Mouse (Mus musculus) urinary bladder, postnatal 4 days (tissue): ENCODE data around the gene Chst4.

Experiments used
- DNase-seq, 2 experiments: peaks; one replicate each; pipeline ENCODE4 v3.0.0; 2021 to 2022; ENCODE audit warnings: low spot score in 2 of 2

The Chst4 gene

GRCm38 (mm10) chr8:110006312-110007023, 33.1 kb downstream of the Chst4 start:
- no peak for DNase-seq

- DNase-seq: no peak
Measured at GRCm38 (mm10) chr8:110004300-110004699, 35.2 kb downstream of the Chst4 start.

DNA sequence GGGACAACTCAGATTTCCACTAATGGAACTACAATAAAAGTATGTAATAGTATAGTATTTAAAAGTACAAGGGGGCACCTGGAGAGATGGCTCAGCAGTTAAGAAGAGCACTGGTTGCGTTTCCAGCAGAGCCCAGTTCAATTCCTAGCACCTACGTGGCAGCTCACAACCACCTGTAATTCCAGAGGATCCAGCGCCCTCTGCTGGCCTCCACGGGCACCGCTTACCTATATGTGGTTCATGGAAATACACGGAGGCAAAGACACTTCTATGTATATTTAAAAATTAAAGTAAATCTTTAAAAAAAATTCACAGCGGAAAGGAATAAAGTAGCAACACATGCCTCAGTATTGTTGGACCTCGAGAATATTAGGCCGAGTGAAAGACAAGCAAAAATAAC, 36.6 kb downstream of the Chst4 start:
- DNase-seq: no peak

DNA sequence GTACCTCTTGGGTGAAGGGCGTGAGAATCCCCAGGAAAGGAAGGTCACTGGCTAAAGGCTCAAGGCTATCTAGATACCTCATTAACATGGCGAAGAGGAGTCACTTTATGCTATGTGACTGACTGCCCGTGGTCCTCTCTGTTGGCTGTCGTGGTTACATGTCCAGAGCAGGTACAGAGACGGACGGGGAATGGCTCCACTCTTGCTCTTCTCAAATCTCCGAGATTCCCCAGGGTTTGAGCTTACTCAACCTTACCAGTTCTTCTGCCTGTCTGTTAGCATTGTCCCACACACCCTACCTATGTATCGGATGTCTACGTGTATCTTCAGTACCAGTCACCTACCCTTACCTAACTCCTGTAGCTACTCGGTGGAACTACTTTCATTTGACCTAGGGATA, 39.6 kb downstream of the Chst4 start:
- DNase-seq: no peak

DNA sequence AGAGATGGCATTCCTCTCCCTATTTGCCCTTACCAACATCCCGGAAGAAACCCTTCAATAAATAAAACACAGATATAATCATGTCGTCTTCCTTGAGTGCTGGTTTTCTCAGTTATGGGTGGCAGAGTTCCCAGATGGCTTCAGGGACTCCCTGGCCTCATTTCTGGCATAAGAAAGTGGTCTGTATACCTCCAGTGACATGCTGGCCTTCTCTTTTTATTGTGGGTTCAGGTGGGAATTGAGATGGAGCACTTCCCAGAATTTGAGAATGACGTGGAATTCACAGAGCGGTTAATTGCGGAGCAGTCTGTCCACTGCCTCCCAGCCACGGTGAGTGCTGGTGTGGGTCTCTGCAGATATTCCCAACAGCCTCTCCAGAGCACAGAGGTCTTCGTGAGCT, 41.5 kb downstream of the Chst4 start:
- DNase-seq: no peak

DNA sequence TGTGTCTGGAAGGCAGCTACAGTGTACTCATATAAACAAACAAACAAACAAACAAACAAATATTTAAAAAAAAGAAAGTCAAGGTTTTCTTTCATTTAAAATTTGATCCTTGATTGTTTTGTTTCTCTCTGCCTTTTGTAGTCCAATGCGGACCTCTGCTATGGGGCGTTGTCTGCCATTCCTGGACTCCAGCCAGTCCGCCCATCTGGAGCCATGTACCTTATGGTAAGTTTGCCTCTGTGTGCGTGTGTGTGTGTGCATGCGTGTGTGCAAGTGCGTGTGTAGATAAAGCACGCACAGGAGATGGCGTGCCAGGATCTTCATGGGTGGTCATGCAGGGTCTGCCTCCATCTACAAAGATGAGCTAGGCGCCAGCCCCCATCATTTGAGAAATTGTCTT, 42.2 kb downstream of the Chst4 start:
- no peak for DNase-seq

GRCm38 (mm10) chr8:109992951-109993350, 46.6 kb downstream of the Chst4 start:
- no peak for DNase-seq

DNA sequence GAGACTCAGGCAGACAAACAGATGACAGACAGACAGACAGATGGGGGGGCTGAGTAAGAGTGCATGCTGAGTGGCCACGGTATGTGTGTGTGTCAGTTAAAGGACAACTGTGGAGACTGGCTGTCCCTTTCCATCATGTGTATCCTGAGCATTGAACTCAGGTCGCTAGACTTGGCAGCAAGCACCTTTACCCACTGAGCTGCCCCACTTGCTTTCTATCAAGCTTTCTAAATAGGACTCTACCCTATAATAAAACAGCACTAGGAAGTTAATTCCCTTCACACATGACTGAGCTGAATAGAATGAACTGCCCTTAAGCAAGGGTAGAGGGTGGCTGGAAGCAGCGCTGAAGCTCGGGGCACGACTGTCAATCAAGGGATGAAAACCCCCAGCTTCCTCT, 47.4 kb downstream of the Chst4 start:
- DNase-seq: no peak

DNA sequence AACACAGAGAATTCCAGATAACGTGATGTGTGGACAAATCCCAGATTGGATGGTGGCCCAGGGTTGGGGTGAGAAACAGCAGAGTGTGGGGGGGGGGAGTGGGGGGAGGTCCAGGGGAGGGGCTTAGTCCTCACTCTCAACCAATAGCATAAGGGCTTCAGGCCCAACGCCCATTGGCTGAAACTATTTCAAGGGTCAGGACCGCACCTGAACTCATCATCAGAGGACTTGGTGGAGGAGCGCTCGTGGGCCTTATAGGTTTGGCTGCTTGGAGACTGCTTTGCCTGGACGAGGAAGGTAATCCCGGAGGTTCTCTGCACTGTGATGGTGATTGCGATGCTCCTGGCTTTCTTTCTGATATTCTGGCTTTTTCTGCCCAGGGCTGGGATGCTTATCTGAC, 49.3 kb downstream of the Chst4 start, which contains the start of gene Tat:
Tat (plus strand) TSS at position 214 of the 400 bp plus-strand sequence.
- DNase-seq: no peak

DNA sequence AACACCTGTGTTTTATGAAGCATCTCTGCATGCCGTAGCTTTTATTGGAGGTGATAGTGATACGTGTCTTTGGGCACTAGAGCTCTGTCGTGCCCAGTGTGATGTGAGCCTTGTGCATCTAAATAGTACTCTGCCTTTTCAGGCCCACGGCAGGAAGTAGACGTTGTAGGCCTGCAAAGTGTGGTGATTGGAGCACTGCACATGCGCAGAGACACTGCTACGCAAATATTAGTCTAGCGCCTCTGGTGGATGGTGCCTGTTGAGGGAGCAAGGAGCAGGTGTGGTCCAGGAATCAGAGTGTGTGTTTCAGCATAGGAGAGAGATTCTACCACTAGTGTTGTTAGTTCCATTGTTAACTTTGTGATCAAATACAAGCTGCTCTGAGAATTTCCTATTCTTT, 50.4 kb downstream of the Chst4 start:
- no peak for DNase-seq

GRCm38 (mm10) chr8:109987776-109988175, 51.8 kb downstream of the Chst4 start:
- no peak for DNase-seq

GRCm38 (mm10) chr8:109986384-109986783, 53.2 kb downstream of the Chst4 start:
- no peak for DNase-seq

DNA sequence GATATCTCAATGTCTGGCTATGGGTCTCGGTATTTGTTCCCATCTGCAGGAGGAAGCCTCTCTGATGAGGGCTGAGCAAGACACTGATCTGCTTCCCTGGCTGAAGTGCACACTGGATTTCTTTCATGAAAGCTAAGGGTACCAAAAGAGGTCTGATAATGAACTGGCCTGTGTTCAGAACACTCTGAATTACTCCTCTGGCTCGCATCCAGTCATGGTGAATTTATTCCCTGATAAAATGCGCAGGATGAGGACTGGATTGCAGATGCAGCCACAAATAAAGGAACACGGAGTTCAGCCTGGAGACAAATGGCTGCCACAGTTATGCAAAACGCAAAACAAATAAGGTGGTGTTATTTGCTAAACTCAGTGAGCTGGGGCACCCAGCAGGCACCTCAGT, 55.6 kb downstream of the Chst4 start:
- no peak for DNase-seq

- no peak for DNase-seq
Measured at GRCm38 (mm10) chr8:109982386-109983105, 57.0 kb downstream of the Chst4 start.

DNA sequence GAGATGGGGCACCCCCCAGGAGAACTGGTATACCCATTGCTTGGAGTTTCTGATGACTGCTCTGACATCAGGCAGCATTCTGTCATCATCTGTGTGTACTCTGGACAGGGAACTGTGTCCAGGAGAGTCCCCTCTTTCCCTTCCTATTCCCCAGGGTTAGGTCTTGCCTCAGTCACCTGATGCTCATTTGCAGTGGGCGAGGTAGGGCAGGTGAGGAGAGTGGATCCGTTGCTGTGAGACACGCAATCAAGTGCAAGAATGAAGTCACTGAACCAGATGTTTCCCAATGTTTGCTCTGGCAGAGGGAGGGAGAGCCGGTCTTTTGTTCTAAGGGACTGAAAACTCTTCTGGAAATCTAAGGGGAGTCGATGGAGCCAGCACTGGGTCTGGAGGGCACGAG, 60.2 kb downstream of the Chst4 start:
- no peak for DNase-seq
